Mouse (Mus musculus): ENCODE data around the gene Kpna2.
"Not testable (repeated sequence)": the region's sequence is repeated elsewhere in the genome, so short reads cannot be mapped to it uniquely, and the experiment has no call there.

Kpna2 gene

DNA sequence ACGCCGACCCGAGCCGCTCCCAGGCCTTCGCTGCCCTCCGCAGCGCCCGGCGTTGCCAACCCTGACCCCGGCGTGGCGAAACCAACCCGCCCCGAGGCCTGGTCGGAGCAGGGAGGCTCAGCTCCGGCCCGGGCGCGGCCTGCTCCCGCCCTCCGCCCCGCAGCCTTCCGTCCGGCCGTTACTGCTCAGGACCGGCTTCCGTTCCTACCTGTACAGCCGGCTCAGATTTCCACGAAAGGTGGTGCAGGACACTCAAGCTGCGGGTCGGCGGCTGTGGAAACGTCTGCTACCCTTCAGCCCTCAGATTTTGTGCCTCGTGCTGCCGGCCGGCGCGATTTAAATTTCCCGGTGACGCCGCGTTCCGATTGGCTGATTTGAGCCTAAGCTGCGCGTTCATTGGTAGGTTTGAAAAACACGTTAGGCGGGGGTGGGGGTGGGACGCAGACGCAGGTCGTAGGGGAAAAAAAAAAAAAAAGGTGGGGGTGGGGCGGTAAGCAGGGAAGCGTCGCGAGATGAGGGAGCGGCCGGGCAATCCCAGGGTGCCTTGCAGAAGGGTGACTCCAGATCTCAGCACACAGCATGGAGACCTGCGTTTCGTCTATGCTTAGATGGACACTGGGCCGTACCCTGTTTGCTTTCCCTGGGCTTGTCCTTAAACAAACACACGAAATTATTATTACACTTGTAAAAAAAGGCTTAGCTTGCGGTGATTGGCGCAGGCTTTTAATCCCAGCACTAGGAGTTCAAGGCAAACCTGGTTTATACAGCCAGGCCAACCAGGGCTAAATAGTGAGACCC, at the start of gene Kpna2:
Gene Kpna2 (minus strand): TSS at position 391 of the 798 bp plus-strand sequence.
- peak; percentile 99 for DNase-seq

DNA sequence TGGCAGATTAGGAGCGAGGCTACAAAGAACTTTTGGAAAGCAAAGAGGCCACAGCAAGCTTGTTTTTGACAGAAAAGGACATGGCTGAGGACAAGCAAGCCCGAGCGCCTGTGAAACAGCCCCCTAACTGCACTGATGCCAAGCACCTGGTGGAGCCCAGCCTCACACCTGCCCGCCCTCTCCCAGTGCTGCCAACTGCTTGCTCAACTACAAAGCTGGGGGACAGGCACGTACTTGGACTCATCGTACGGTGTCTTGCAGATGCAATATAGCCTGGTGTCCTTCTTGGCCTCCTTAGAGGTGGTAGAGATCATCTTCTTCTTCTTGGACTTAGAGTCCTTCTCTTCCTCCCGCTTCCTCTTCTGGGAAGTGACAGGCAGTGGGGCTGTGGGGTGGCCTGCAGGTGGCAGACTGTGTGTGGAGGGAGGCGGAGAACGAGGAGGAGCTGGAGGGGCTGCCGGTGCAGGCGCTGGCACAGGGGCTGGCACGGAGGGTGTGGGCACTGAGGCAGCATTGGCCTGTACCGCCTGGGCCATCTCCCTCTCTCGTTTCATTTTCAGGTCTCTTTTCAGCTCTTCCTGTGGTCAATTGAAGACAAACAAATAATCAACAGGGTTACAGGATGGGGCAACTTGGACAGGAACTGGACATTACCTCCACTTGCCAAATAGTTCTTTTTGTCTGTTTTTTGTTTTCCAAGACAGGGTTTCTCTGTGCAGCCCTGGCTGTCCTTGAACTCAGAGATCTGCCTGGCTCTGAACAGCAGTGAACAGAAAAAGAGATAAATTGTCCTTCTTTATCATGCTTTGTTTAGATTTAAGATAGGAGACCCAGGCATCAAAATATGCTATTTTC, 47.7 kb upstream of the Kpna2 start:
- DNase-seq: no peak

- DNase-seq: no peak
These were observed 46.2 kb upstream of the Kpna2 start for GRCm38 (mm10) chr11:107045546-107045945.

GRCm38 (mm10) chr11:107044321-107044720, 45.0 kb upstream of the Kpna2 start:
- DNase-seq: no peak

- peak; percentile 91 for DNase-seq
These were observed 44.0 kb upstream of the Kpna2 start for GRCm38 (mm10) chr11:107043361-107043760.

- peak; percentile 85 for DNase-seq
These were observed 42.1 kb upstream of the Kpna2 start for GRCm38 (mm10) chr11:107041396-107041795.

GRCm38 (mm10) chr11:107039417-107039816, 40.1 kb upstream of the Kpna2 start:
- peak; percentile 10 for DNase-seq

- DNase-seq: peak; percentile 75
These were observed 34.9 kb upstream of the Kpna2 start for GRCm38 (mm10) chr11:107034085-107034810.

DNA sequence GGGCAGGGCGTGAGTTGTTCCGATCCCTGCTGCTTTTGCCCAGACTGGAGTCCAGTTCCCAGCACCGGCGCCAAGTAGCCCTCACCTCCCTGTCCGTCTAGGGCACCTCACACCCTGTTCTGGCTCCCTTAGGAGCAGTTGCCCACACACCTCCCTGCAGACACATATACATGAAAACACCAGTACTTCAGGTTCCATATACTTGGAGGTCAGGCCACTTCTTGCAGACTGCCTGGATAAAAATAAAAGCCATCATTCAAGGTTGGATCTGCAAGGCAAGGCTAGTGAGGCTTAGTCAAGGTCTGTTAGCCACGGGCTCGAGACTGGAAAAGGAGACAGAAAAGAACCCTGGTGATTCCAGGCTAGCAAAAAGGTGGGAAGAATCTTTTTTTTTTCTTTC, 32.3 kb upstream of the Kpna2 start:
- peak; percentile 55 for DNase-seq

DNA sequence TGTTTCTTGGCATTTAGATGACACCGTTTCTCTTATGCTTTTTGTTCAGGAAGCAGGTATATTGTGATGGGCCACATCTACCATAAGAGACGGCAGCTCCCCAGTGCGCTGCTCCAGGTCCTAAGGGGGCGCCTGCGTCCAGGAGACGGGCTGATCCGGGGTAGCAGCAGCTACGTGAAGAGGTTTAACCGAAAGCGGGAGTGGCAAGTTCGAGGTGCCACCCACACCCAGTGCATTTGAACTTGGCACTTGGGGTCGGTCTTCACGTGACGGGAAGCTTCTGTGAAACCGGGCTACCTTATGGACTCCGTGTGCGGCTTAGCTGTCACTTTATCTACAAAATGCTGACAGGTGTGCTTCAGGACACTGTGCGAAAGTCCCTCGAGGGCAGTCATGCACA, 30.2 kb upstream of the Kpna2 start:
- DNase-seq: peak; percentile 92

- DNase-seq: no peak
These were observed 29.4 kb upstream of the Kpna2 start for GRCm38 (mm10) chr11:107028754-107029153.

GRCm38 (mm10) chr11:107028275-107028618, 28.9 kb upstream of the Kpna2 start:
- no peak for DNase-seq

DNA sequence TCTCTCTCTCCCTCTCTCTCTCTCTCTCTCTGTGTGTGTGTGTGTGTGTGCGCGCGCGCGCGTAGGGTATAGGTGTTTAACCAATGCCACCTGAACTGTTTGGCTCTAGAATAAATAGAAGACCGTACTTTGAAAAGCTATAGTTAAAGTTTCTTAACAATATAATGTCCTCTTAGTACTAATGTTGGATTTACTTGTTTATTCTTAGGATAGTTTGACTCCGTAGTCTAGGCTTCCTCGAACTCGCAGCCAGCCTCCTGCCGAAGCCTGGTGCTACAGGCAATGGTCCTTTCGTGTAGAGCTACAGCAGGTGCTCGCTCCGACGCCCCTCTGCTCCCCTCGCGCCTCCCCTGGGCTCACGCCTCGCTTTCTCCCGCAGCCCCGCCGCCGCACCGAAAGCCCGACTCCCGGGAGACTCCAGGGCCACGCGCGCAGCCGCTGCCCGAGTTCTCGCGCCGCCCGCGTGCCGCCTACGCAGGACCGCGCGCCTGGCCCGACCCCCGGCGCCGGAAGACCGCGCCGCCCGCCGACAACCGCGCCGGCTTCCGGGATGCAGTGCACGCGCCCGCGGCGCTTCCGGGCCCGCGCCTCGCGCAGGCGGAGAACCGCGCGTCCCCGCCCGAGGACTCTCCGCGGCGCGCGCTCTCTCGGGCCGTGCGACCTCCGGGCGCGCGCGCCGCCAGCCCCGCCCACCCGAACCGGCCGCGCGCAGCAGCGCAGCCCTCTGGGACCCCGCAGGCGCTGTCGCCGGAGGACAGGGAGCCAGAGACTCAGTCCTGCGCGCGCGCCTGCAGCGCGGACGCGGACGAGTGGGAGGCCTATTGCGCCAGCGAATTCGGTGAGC, 28.3 kb upstream of the Kpna2 start:
- DNase-seq: peak; percentile 100

GRCm38 (mm10) chr11:107026554-107027430, 27.5 kb upstream of the Kpna2 start:
- DNase-seq: peak; percentile 85

DNA sequence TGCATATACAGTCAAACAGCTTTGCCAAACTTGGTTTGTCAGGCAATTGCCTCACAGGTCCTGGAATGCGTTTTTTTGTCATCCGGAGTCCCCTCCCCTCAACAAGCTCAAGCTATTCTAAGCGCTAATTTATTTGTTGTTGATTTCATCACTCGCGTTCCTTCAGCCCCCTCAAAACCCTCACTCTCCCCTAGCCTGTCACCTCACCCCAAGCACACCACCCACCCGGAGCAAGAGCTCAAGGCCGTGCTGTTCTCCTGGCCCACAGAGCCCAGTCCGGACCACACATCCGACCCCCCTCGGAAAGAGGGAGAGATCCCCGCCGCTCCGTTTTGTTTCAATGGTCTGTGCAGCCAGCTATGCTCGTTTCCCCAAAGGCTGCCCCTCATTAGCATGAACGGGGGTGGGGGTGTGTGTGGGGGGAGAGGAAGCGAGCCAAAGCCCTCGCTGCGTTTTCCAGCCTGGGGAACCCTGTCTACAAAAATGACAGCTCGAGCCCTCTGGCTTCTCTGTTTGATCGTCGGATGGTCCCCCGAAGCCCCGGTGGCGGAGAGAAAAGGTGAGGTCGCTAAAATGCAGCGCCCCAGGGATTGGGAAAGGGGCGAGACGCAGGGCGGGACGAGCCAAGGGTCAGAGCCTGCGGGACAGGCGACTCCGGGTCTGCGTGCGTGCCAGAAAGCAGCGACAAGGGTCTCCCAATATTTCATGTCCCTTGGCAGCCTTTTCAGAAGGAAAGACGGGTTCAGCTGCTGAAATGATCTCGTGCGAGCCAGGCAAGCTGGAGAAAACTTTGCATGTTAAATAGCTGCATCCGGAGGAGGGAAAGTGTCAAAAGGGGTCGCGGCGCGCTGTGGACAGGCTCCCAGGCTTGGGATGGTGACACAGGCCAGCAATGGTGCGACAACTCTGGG, 26.3 kb upstream of the Kpna2 start, which contains the start of gene 1810010H24Rik:
Gene 1810010H24Rik (plus strand): TSS at position 271 of the 911 bp plus-strand sequence.
- peak; percentile 93 for DNase-seq

DNA sequence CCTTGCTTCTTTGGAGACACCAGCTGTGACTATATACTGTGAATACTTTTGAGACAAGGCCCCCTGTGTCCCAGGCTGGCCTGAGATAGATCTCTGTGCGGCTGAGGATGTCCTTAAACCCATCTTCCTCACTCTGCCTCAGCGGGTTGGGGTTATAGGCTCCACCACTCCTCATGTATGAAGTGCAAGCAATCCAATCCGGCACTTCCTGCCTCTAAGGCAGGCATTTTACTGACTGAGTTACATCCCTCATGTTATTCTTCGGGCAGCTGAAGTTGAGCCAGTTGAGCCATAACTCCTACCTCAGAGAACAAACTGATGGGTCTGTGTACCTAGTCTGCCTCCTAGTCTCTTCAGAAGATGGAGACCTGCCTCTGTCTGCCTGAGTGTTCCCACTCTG, 25.1 kb upstream of the Kpna2 start:
- peak; percentile 83 for DNase-seq

GRCm38 (mm10) chr11:107022050-107022683, 22.8 kb upstream of the Kpna2 start:
- DNase-seq: no peak

DNA sequence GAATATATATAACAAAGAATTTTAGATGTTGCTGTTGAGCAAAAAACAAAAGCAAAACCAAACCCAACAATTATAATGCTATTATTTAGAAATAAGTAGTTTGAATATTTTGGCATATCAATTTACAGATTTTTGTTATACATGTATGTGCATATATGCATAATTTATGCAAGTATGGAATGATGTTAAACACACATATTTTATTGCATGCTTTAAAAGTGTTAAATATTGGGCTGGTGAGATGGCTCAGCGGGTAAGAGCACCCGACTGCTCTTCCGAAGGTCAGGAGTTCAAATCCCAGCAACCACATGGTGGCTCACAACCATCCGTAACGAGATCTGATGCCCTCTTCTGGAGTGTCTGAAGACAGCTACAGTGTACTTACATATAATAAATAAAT, 20.4 kb upstream of the Kpna2 start:
- DNase-seq: not testable (repeated sequence)

DNA sequence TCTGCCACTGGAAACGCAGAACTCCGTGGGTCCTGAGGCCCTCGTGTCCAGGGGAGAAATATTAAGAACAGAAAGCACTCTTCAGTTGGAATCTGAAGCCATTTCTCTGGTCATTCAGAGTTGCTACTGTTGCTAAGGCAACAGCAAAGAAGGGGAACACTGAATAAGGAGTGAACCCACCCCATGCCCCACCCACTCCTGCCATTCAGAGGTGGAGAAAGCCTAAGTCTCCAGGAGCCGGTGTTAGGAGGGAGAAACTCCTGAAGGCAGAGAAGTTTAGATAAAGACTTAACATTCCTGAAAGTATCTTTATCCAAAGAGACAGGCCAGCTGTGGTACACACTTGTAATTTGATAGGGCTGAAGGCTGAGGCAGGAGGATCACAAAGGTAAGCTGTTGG, 20.0 kb upstream of the Kpna2 start:
- DNase-seq: no peak

GRCm38 (mm10) chr11:107018606-107019005, 19.3 kb upstream of the Kpna2 start:
- no peak for DNase-seq
